Mouse (Mus musculus): ENCODE results near the gene G6pc2.

Gene G6pc2

GRCm38 (mm10) chr2:69210773-69211172, at the start of gene G6pc2:
Gene G6pc2 (plus strand): TSS chr2:69211073.
- DNase-seq = no peak

DNA sequence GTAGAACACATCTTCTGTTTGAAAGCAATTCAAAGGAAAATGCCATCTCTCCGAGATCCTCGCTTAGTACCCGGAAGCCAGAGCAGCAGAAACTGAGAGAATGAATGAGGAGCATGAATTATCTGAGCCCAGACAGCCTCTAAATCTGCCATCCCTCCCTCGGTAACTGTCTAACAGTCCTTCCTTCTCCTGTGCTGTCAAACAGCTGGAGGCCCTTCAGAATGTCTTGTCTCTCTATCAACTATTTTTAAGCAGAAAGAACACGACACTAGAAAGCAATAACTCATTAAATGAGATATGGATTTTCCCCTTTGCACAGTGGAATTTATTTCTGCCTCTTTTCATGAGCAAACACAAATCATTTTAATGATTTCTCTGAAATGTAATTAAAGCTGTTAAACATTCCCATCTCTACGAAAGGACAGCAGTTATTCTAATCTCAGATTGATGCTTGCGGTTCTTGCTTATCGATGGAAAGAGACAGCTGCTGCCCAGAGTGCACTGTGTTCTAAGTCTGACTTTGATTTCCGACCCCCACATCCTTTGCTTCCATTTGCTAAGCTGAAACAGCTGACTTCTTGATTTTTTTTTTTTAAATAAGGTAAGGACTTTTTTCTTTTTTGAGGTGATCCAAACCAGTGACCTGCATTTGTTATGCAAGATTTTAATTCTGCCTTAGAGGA, 40.3 kb upstream of the G6pc2 start:
- DNase-seq = no peak

DNA sequence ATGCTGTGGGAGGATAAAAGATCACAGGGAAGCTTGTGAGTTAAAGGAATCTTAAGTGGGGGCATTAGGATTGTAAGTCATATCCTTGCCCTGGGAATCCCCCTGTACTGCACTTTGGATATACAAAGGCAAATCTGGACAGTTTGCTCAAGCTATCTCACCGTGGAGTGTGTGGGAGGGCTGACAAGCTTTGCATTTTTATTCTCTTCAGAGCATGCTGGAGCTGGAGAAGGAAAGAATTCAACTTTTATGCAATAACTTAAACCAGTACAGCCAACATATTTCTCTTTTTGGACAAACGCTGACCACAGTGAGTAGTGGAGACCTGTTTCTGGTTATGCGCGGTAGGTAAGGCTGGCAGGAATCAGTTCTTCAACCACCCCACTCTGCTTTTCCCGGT, 35.6 kb upstream of the G6pc2 start:
- DNase-seq = no peak

DNA sequence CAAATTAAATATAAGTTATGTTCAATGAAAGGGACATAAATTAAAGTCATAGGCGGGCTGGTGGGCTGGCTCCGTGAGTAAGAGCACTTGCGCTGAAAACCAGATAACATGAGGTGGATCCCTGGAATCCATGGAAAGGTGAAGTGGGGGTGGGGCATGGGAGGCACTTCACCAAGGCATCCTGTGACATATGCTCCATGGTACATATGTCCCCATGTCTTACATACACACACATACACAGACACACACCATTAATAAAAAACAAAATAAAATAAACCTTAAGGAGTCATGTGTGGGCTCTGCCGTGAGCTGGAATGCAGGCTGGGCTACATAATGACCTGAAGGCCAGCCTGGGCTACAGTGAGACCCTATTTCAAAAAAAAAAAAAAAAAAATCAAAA, 31.2 kb upstream of the G6pc2 start:
- DNase-seq = no peak

DNA sequence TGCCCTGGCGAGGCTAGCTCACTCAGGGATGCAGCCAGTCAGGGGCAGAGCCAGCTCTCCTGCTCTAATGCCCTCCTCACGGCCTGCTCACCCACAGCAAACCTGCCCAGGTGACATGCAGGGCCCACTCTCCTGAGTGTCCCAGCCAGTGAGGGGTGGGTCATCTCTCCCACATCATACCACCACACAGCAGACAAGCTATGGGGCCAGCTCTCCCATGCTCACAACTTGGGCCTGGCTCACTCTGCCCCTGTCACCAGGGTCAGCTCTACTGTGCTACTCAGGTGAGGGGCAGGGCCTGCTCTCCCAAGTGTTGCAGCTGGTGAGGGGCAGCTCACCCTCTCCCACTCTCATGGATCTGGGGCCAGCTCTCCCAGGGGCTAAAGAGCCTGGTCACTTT, 22.9 kb upstream of the G6pc2 start:
- DNase-seq = no peak

- DNase-seq = peak in 1 of 2 experiments; percentile 22
Measured at GRCm38 (mm10) chr2:69188732-69189131, 22.1 kb upstream of the G6pc2 start.

GRCm38 (mm10) chr2:69189222-69189621, 21.7 kb upstream of the G6pc2 start:
- no peak for DNase-seq

- no peak for DNase-seq
Measured at GRCm38 (mm10) chr2:69191059-69191458, 19.8 kb upstream of the G6pc2 start.

- no peak for DNase-seq
Measured at GRCm38 (mm10) chr2:69193555-69193954, 17.3 kb upstream of the G6pc2 start.

DNA sequence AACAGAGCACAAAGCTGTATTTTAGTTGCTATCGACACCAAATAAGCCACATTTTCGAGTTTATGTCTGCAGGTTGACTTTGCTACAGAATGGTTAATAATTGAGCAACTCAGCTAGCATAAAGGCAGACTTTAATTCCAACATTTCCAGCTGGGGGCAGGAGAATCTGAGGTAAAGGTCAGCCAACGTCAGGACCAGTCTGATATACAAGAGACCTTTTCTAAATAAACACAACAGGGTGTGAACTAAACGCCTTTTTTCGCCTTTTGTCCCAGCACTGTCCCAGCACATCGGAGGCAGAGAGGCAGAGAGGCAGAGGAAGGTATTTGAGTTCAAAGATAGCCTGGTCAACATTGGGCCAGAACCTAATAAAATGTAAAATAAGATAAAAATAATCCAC, 5.7 kb upstream of the G6pc2 start:
- no peak for DNase-seq

DNA sequence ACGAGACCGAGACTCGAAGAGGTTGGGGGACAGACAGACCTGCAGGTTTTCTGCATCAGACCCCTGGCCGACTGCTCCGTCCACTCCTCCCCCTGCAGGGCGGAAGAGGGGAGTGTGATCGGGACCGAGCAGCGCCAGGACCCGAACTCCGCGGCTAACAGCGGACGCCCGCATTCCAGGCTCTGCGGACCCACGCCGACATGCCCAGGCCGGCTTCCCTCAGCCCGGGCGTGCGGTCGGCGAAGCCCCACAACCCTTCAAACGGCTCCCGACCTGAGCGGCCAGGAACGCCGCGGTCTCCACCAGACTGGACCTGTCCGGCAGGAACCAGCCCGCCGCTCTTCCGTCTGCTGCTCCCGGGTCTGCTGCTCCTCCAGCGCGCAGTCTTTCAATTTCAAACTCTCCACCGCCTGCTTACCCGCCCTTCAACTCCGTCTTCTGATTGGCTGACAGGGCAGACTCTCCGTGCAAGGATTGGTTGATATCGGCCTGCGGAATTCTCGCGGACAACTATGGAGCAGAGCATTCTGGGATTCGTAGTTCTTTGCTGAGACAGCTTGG, 5.0 kb upstream of the G6pc2 start, which contains the start of gene Spc25:
TSS of gene Spc25 (minus strand) at position 404 of the 561 bp plus-strand sequence.
- DNase-seq = peak; percentile 89 to 91

- DNase-seq = no peak
Measured at GRCm38 (mm10) chr2:69206523-69206922, 4.3 kb upstream of the G6pc2 start.

- DNase-seq = no peak
Measured at GRCm38 (mm10) chr2:69209684-69210083, 1.2 kb upstream of the G6pc2 start.

GRCm38 (mm10) chr2:69212652-69213051, 1.8 kb downstream of the G6pc2 start:
- DNase-seq = no peak

DNA sequence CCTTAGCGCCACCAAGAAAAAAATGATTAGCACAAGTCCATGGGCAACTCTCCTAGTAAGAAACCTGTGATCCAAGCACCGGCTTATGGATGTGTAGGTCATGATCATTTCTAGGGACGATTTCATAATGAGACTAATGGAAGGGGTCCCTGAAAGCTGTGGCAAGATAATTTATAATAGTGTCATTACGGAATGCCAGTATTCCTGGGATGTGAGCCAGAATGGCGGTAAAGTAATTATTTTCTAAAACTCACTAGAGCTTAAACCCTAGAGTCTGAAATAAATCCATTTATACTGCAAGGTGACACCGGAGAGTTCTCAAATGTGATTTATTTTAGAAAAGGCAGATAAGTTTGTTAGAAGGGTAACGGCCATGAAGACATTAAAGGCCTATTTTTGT, 4.4 kb downstream of the G6pc2 start:
- no peak for DNase-seq

DNA sequence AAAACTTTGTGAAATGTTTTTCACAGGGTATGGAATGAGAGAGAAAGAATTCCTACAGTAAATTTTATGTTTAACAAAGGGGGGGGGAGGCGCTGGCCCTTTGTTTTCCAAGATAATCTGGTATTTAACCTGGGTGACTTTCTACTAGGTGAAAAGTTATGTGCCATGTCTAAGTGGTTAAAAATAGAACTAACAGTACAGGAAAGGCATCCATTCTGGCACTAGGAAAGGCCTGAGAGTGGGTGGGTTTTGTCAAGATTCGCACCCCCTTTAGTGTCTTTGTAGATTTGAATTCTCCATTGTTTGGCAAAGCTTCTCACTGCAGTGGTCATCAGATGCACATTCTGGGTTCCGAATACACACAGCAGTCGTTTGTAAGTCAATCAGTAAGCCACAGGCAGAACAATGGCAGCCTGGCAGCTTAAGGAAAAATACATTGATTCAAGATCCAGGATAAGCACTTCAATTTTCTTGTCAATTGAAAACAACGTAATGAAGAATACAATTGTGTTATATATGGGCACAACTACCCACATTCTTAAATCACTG, 11.1 kb downstream of the G6pc2 start:
- DNase-seq = no peak

DNA sequence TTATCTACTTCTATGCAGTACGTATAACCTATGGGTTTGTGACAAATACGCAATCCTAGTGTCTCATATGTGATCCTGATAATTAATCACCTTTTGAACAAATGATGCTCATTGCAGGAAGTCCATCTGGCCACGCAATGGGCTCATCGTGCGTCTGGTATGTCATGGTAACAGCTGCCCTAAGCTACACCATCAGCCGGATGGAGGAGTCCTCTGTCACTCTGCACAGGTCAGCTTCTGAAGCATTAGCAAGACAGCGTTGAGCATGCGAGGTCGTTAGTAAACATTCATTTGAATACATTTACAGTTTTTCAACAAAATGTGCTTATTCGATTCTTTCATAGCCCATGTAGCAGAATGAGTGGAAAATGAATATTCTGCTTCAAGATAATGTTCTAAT, 11.9 kb downstream of the G6pc2 start:
- DNase-seq = no peak

- no peak for DNase-seq
Measured at GRCm38 (mm10) chr2:69224724-69225123, 13.9 kb downstream of the G6pc2 start.

DNA sequence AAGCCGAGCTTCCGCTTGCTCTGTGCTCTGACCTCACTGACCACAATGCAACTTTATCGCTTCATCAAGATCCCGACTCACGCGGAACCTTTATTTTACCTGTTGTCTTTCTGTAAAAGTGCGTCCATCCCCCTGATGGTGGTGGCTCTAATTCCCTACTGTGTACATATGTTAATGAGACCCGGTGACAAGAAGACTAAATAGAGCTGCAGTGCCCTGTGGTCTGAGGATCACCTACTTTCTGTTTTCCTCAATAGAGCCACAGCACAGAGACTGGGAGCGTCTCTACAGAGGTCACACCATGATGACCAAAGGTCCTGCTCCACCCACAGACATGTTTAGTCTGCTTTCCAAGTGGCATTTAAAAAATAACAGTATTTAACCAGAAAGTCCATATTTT, 16.0 kb downstream of the G6pc2 start:
- DNase-seq = no peak

DNA sequence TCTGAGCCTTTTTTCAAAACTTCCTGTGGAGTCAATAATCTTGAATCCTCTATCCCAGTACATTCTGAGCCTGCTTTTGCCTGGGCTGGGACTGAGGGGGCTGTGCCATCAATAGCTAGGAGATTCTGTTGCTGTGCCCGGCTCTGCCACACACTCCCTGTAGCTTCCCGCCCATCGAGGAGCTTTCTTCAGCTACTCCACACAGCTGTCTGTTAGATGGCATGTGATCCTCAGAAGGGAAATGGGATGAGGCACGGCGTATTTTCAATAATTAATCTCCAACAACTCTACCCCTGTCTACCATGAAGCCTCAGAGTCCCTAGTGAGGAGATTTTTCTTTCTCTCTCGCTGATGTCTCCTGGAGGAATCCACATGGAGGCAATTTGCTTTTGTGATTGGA, 17.8 kb downstream of the G6pc2 start:
- no peak for DNase-seq

DNA sequence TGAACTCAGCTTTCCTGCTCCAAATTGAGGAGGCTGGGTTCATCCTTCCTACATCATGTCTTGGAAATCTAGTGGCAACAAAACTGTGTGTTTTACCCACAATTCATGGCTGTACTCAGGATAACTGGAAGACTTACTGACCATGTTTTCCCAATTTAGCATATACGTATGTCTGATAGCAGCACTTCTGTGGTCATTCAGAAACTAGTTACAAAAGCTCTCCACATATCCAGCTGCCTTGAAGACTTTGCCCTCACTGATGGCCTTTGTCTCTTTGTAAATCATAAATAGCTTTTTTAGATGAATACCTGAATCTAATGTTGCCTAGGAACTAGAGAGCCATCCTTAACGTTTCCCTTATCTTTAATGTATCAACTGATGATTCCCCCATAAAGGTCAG, 19.3 kb downstream of the G6pc2 start:
- DNase-seq = no peak

DNA sequence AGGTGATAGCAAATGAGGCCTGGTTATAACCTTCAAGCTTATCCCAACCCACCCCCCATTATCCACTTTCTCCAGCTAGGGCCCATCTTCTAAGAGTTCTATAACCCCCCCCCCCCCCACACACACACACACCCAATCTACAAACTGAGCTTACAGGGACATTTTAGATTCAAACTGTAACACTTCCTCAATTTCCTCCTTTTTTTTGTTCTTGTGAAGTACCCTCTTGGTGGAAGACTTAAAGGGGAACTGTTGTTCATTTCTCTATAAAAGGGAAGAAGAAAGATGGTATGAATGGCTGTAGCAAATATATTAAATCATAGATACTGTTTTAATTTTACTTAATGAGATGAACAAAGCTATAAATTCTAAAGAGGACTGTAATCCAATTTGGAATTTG, 21.2 kb downstream of the G6pc2 start:
- no peak for DNase-seq

DNA sequence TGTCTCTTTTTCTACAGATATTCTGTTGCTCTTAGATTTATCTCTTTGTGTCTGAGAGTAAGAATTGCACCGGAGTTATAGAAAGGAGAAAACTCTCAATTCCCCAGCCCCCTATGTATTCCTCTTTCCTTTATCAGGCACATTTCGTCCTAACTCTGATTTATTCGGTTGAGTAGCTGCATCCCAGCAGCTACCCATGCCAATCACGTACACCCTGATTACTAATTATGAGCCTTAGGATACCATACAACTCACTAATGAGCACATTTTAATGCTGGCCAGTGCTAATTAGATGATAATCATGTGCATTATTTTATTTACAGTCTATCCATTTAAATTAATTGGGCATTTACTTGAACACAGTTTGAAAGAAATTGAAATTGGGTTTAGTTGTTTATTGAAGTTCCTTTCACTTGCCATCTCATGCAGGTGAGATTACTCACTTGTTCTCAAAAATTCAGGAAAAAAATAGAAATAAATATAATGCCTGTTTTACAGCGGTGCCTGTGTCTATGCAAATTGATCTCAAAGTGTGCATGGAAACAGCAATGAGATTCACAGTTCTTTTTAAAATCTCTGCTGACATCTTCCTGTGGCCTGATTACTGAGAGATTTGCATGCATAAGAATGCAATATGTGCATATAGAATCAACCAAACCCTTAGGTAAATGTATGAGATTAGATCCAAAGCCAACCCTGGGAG, 24.3 kb downstream of the G6pc2 start:
- no peak for DNase-seq

GRCm38 (mm10) chr2:69239315-69239714, 28.4 kb downstream of the G6pc2 start:
- DNase-seq = no peak

All from cerebellum, postnatal 14 days (tissue).